Mouse (Mus musculus): Measurements from ENCODE around the gene Podxl2.

GRCm38 (mm10) chr6:88905042-88905441, 30.2 kb upstream of the Podxl2 start:
- no peak for TF ChIP-seq CTCF (IDR thresholded peaks at IDR 0.05; ENCODE audit: control insufficient read depth, insufficient read depth, insufficient read length)
- TF ChIP-seq USF1 (IDR thresholded peaks at IDR 0.05; ENCODE audit: low read depth), result no peak
- TF ChIP-seq MAX (IDR thresholded peaks at IDR 0.05), result no peak

Data from C2C12 (cell line).